Mouse (Mus musculus) midbrain, postnatal 0 days (tissue): ENCODE measurements at regions not wholly inside any gene's neighbourhood (a gene's known extent, or its start where the extent isn't known, plus 50 kb on each side); places are given as distances from the start of the nearest gene placed in this dataset.
A peak's percentile ranks its signal among the peaks of the same experiment; 100 is the strongest.

Source experiments
- ATAC-seq: fragments of 200-750 bp; cut with Nextera tagmentation; 2 replicates; pipeline ENCODE4 v1.8.0; 2017; ENCODE audit warnings: moderate number of reproducible peaks, mild to moderate bottlenecking, moderate TSS enrichment, moderate library complexity; ENCODE audit not compliant: low FRiP score
- DNase-seq: peaks from one replicate; pipeline ENCODE4 v3.0.0-alpha.2; 2015; ENCODE audit warnings: low spot score
- H3K27ac ChIP-seq: fragments of 300-500 bp; sonication (generic); 2 replicates; pipeline ENCODE4 v1.5.1; 2014; ENCODE audit warnings: low read depth, mild to moderate bottlenecking, low read length, mixed read lengths
- H3K27me3 ChIP-seq: fragments of 300-500 bp; sonication (generic); 2 replicates; pipeline ENCODE4 v1.6.1; 2014; ENCODE audit warnings: low read length, control low read depth, mixed read lengths; ENCODE audit not compliant: insufficient read depth
- H3K36me3 ChIP-seq: fragments of 300-500 bp; sonication (generic); 2 replicates; pipeline ENCODE4 v1.6.1; 2014; ENCODE audit warnings: low read length, control low read depth, mixed read lengths; ENCODE audit not compliant: insufficient read depth
- H3K4me1 ChIP-seq: fragments of 300-500 bp; sonication (generic); 2 replicates; pipeline ENCODE4 v1.6.1; 2014; ENCODE audit warnings: mild to moderate bottlenecking, control low read depth, antibody characterized with exemption, low read length, mixed read lengths; ENCODE audit not compliant: insufficient read depth
- H3K4me2 ChIP-seq: fragments of 300-500 bp; sonication (generic); 2 replicates; pipeline ENCODE4 v1.6.1; 2014; ENCODE audit warnings: low read depth, mild to moderate bottlenecking, low read length, mixed read lengths; ENCODE audit not compliant: poor library complexity, severe bottlenecking
- H3K4me3 ChIP-seq: fragments of 300-500 bp; sonication (generic); 2 replicates; pipeline ENCODE4 v1.5.1; 2014; ENCODE audit warnings: low read depth, mild to moderate bottlenecking, low read length, moderate library complexity
- H3K9ac ChIP-seq: fragments of 300-500 bp; sonication (generic); replicated peaks from 2 replicates; pipeline ENCODE4 v1.6.1; 2014; ENCODE audit warnings: mild to moderate bottlenecking, low read length, moderate library complexity, mixed read lengths; ENCODE audit not compliant: poor library complexity, severe bottlenecking
- H3K9me3 ChIP-seq: fragments of 300-500 bp; sonication (generic); 2 replicates; pipeline ENCODE4 v1.6.1; 2016; ENCODE audit warnings: low read length, control low read depth
- CTCF ChIP-seq: IDR thresholded peaks from 2 replicates; pipeline ENCODE4 v1.5.1; 2016; ENCODE audit warnings: antibody characterized with exemption, mild to moderate bottlenecking
- WGBS: fragments of 180-500 bp; shearing (Covaris S2); extraction: QIAGEN DNeasy Blood & Tissue Kit; methylation state at CpG from one replicate; pipeline ENCODE4 v1.1.7; 2014; 5-methylcytosine and 5-hydroxymethylcytosine counted together

DNA sequence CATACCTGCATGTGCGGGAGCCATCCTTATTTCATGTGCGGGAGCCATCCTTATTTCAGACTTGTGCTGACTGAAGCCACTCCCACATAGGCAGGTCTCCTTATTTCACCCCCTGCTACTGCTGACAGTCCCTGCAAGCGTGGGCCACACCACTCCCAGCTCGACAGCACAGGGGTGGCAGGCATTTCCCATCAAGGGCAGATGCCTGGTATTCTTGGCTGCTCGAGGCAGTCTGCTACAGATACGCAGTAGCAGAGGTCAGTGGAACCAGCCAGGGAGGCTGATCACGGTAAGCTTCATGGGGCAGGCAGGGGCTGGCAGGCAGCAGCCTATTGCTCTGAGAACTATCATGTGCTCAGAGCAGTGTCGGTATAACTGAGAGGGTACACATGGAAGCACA is 215.6 kb downstream of the Mroh4 start:
- no peak for TF ChIP-seq CTCF
- ATAC-seq (no peak), DNase-seq (no peak)
- H3K27ac ChIP-seq: no peak overlapping the region
- WGBS: 82% methylated on average over 8 of the region's 8 CpGs
- no peaks in the 10 kb centered on the region for H3K36me3 ChIP-seq
- no peak overlapping the region for H3K4me2 ChIP-seq
- H3K4me3 ChIP-seq: no peak overlapping the region
- no peaks in the 10 kb centered on the region for H3K9me3 ChIP-seq
- no peaks in the 10 kb centered on the region for H3K4me1 ChIP-seq
- no peaks in the 10 kb centered on the region for H3K27me3 ChIP-seq
- H3K9ac ChIP-seq: no peak overlapping the region

DNA sequence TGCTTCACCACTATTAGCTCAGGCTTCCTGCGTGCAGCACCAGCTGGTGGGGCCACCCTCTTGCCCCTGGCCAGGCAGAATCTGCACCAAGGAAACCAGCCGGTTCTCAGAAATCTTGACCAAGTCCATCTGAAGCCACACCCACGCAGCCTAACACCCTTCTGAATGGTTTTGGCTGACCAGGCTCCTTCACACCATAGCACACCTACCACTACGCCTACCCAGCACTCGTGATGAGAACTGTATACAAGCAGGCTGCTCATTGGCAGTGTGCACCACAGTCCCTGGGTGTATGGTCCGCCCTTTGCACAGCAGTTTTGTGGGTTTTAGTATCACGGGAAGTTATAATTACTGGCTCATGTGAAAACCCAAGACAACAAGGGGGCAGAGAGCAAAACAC is 217.5 kb downstream of the Mroh4 start:
- H3K36me3 ChIP-seq: no peaks in the 10 kb centered on the region
- H3K27me3 ChIP-seq: no peaks in the 10 kb centered on the region
- WGBS: 92% methylated on average over 7 of the region's 7 CpGs
- no peak overlapping the region for H3K4me2 ChIP-seq
- no peaks in the 10 kb centered on the region for H3K9me3 ChIP-seq
- no peak overlapping the region for H3K27ac ChIP-seq
- no peak overlapping the region for H3K4me3 ChIP-seq
- TF ChIP-seq CTCF: no peak
- no peak for DNase-seq
- ATAC-seq: no peak
- H3K4me1 ChIP-seq: no peaks in the 10 kb centered on the region
- H3K9ac ChIP-seq: no peak overlapping the region

DNA sequence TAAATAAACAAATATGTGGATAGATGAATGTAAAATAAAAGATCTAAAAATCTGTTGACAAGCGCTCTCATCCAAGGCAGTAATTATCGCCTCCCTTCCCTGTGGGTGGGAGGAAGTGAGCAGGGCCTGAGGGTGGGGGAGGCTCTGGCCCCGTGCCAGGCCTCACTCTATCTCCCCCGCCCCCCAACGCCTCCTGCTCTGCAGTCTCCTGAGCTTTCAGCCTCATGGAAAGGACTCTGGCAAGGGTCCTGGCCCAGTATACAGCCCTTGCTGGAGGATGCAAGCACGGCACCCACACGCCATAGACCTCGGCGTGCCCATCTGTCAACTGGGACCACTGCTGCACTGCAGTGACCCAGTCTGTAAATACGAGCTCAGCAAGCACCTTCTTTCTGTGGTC is 222.9 kb downstream of the Mroh4 start:
- no peaks in the 10 kb centered on the region for H3K27me3 ChIP-seq
- H3K9ac ChIP-seq: no peak overlapping the region
- WGBS: 65% methylated on average over 10 of the region's 10 CpGs
- no peaks in the 10 kb centered on the region for H3K36me3 ChIP-seq
- H3K9me3 ChIP-seq: no peaks in the 10 kb centered on the region
- no peak overlapping the region for H3K4me2 ChIP-seq
- DNase-seq (no peak), ATAC-seq (no peak)
- no peaks in the 10 kb centered on the region for H3K4me1 ChIP-seq
- no peak overlapping the region for H3K27ac ChIP-seq
- no peak overlapping the region for H3K4me3 ChIP-seq
- TF ChIP-seq CTCF: no peak

DNA sequence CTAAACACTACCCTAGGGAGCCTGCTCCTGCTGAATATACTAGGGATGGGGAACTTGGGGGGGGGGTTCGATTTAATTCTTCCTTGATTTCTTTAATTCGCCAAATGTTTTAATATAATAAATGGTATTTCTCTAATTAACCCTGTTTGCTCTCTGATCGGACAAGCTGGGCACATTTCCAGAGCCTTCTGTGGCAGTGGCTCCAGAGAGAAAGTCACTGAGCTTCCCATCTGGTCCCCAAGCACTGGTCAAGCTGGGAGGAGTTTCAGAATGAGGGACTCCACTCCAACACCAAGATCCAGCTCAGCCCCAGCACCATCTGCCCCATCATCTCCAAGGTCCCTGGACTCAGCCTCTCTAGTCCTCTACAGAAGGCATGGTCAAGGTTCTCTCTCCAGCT is 223.9 kb downstream of the Mroh4 start:
- WGBS: 81% methylated on average over 3 of the region's 3 CpGs
- no peak for TF ChIP-seq CTCF
- H3K36me3 ChIP-seq: no peaks in the 10 kb centered on the region
- no peak overlapping the region for H3K27ac ChIP-seq
- no peak for ATAC-seq
- H3K4me2 ChIP-seq: no peak overlapping the region
- H3K9ac ChIP-seq: no peak overlapping the region
- no peak for DNase-seq
- H3K4me1 ChIP-seq: no peaks in the 10 kb centered on the region
- no peak overlapping the region for H3K4me3 ChIP-seq
- H3K9me3 ChIP-seq: no peaks in the 10 kb centered on the region
- H3K27me3 ChIP-seq: no peaks in the 10 kb centered on the region

DNA sequence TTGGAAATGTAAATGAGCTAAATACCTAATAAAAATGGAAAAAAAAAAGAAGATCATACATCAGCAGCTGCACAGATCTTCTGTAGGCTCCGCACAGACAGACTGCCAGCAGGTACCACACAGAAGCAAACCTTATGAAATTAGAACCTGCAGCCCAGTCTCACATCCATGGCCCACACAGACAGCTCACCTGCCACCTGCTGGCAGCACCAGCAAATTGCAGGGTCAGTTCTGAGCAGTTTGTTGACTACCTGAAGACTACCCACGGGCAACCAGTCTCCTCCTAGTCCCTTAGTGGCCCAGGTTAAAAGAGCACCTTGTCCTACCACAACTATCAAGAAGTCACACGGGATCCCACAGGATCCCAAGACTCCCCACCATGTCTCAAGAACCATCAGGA is 225.1 kb downstream of the Mroh4 start:
- 77% methylated on average over 3 of the region's 3 CpGs for WGBS
- no peaks in the 10 kb centered on the region for H3K27me3 ChIP-seq
- H3K9ac ChIP-seq: no peak overlapping the region
- DNase-seq (no peak), ATAC-seq (no peak)
- no peak overlapping the region for H3K4me3 ChIP-seq
- no peaks in the 10 kb centered on the region for H3K4me1 ChIP-seq
- peak; percentile 42 for TF ChIP-seq CTCF
- no peak overlapping the region for H3K27ac ChIP-seq
- H3K9me3 ChIP-seq: no peaks in the 10 kb centered on the region
- H3K36me3 ChIP-seq: no peaks in the 10 kb centered on the region
- H3K4me2 ChIP-seq: no peak overlapping the region

DNA sequence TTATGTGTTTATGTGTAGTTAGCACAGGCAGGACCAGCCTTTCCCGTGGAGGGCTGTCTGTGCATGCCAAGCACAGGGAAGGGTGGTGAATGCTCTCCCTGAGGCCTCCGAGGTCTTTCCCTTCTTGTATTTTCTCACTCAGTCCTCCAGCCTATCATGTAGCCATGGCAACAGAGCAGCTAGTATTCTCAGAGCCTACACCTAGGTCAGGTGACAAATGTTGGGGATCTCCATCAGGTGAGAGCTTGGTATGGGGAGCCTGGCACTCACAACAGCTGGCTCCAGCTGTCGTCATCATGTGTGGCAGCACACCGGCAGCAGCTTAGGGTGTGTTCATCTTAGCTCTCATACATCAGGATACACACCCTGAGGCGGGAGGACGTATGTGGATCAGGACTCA is 231.3 kb downstream of the Mroh4 start:
- ATAC-seq (peak; percentile 83), DNase-seq (peak; percentile 69)
- TF ChIP-seq CTCF: no peak
- Histone ChIP-seq H3K27me3 (no peaks in the 10 kb centered on the region), H3K4me2 (no peak overlapping the region), H3K36me3 (no peaks in the 10 kb centered on the region), H3K9me3 (no peaks in the 10 kb centered on the region), H3K4me1 (peaks cover 7% of the 10 kb centered on the region), H3K27ac (peak overlapping the region; percentile 57), H3K4me3 (no peak overlapping the region), H3K9ac (no peak overlapping the region)
- 31% methylated on average over 6 of the region's 6 CpGs for WGBS

DNA sequence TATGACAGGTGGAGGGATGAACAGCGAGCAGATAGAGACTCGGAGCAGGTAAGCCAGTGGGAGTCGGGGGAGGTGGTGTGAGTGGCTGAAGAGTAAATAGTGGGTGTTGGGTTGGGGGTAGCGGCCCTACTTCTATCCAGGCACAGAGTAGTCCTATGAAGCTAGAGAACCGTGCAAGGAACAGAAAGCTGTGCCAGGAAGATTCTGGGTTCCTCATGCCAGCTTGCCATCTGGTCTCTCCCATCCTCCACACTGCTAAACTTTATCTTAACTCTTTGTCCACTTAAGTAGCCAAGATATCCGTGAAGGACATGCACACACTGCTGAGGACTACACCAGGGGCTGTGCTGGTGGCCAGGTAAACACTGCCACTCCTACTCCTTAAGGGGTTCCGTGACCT is 234.9 kb downstream of the Mroh4 start:
- Histone ChIP-seq H3K9me3 (no peaks in the 10 kb centered on the region), H3K4me1 (peaks cover 7% of the 10 kb centered on the region), H3K4me2 (no peak overlapping the region), H3K36me3 (no peaks in the 10 kb centered on the region), H3K4me3 (no peak overlapping the region), H3K27ac (no peak overlapping the region), H3K27me3 (no peaks in the 10 kb centered on the region), H3K9ac (no peak overlapping the region)
- 89% methylated on average over 7 of the region's 7 CpGs for WGBS
- TF ChIP-seq CTCF: no peak
- ATAC-seq: no peak
- peak; percentile 21 for DNase-seq
